Mouse (Mus musculus): ENCODE measurements at regions not wholly inside any gene's neighbourhood (a gene's known extent, or its start where the extent isn't known, plus 50 kb on each side); places are given as distances from the start of the nearest gene placed in this dataset.

GRCm38 (mm10) chr7:58919863-58920262 is 263.9 kb downstream of the Atp10a start:
- Histone ChIP-seq H3K4me3 (ENCODE audit: low read depth, low read length) (no peak overlapping the region), H3K4me2 (ENCODE audit: low read depth) (no peak overlapping the region), H3K9ac (no peak overlapping the region), H3K4me1 (ENCODE audit: insufficient read depth) (no peaks in the 10 kb centered on the region), H3K27ac (ENCODE audit: low read depth, low read length) (no peak overlapping the region), H3K36me3 (ENCODE audit: insufficient read depth) (no peaks in the 10 kb centered on the region), H3K9me3 (ENCODE audit: low read length) (no peaks in the 10 kb centered on the region), H3K27me3 (ENCODE audit: insufficient read depth, low read length) (no peaks in the 10 kb centered on the region)
- WGBS = 47% methylated on average over 1 of the region's 1 CpGs
- ATAC-seq (peak; percentile 42; the same call in 1 of the 2 replicates), DNase-seq (no peak)
- TF ChIP-seq CTCF (IDR thresholded peaks at IDR 0.05; ENCODE audit: low read depth) = no peak

- no peak for TF ChIP-seq CTCF (IDR thresholded peaks at IDR 0.05; ENCODE audit: low read depth)
- Histone ChIP-seq H3K9ac (no peak overlapping the region), H3K4me3 (ENCODE audit: low read depth, low read length) (no peak overlapping the region), H3K27ac (ENCODE audit: low read depth, low read length) (no peak overlapping the region), H3K27me3 (ENCODE audit: insufficient read depth, low read length) (no peaks in the 10 kb centered on the region), H3K9me3 (ENCODE audit: low read length) (no peaks in the 10 kb centered on the region), H3K36me3 (ENCODE audit: insufficient read depth) (no peaks in the 10 kb centered on the region), H3K4me1 (ENCODE audit: insufficient read depth) (no peaks in the 10 kb centered on the region), H3K4me2 (ENCODE audit: low read depth) (no peak overlapping the region)
- DNase-seq (peak; percentile 51), ATAC-seq (peak; percentile 88)
- WGBS = 33% methylated on average over 1 of the region's 1 CpGs
These were observed 264.3 kb downstream of the Atp10a start for GRCm38 (mm10) chr7:58920283-58920682.

GRCm38 (mm10) chr7:58924975-58925374 is 269.0 kb downstream of the Atp10a start:
- no peaks in the 10 kb centered on the region for H3K4me1 ChIP-seq (ENCODE audit: insufficient read depth)
- no peak for TF ChIP-seq CTCF (IDR thresholded peaks at IDR 0.05; ENCODE audit: low read depth)
- H3K4me2 ChIP-seq (ENCODE audit: low read depth) = no peak overlapping the region
- no peak overlapping the region for H3K27ac ChIP-seq (ENCODE audit: low read depth, low read length)
- H3K9me3 ChIP-seq (ENCODE audit: low read length) = no peaks in the 10 kb centered on the region
- H3K9ac ChIP-seq = no peak overlapping the region
- DNase-seq = peak; percentile 32
- ATAC-seq = peak; percentile 71; the same call in 1 of the 2 replicates
- no peak overlapping the region for H3K4me3 ChIP-seq (ENCODE audit: low read depth, low read length)
- H3K36me3 ChIP-seq (ENCODE audit: insufficient read depth) = no peaks in the 10 kb centered on the region
- 71% methylated on average over 1 of the region's 1 CpGs for WGBS
- H3K27me3 ChIP-seq (ENCODE audit: insufficient read depth, low read length) = no peaks in the 10 kb centered on the region

DNA sequence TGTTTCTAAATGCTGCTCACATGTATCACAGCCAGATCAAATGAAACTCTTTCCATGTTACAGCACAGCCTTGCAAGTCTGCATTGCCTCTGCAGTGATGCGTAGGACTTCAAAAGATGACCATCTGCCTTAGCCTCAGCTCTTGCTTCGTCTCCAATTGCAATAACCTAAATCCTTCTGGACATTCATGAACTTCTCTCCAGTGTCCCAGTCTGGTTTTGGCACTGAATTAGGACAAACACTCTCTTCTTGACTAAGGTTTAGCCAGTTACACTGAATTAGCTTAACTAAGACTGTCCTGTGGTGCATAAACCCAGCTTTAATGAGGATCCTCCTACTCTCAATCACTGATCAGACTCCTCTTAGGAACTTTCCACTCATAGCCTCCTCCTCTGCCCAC is 269.4 kb downstream of the Atp10a start:
- WGBS = 88% methylated on average over 2 of the region's 2 CpGs
- no peak overlapping the region for H3K4me2 ChIP-seq (ENCODE audit: low read depth)

DNA sequence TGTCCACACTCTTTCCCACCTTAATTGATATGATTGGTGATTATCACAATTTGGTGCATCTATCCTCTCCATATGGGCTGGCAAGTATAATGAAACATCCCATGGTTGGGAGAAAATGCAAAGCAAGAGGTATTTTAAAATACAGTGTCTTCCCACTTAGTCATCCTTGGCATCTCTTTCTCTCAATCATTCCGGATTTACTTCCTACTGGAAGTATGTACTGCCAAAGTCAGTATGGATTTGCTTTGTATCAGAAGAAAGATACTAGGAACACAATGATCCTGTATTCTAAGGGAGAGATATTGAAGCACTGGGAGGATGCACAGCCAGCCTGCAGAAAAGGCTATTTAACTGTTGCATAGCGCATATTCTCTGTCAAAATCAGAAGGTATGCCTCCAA is 271.1 kb upstream of the Ube3a start:
- WGBS = 80% methylated on average over 2 of the region's 2 CpGs
- no peaks in the 10 kb centered on the region for H3K4me1 ChIP-seq (ENCODE audit: insufficient read depth)
- no peak overlapping the region for H3K9ac ChIP-seq
- DNase-seq = no peak
- H3K36me3 ChIP-seq (ENCODE audit: insufficient read depth) = no peaks in the 10 kb centered on the region
- TF ChIP-seq CTCF (IDR thresholded peaks at IDR 0.05; ENCODE audit: low read depth) = no peak
- H3K27me3 ChIP-seq (ENCODE audit: insufficient read depth, low read length) = no peaks in the 10 kb centered on the region
- H3K27ac ChIP-seq (ENCODE audit: low read depth, low read length) = no peak overlapping the region
- no peak overlapping the region for H3K4me2 ChIP-seq (ENCODE audit: low read depth)
- ATAC-seq = no peak
- H3K4me3 ChIP-seq (ENCODE audit: low read depth, low read length) = no peak overlapping the region
- no peaks in the 10 kb centered on the region for H3K9me3 ChIP-seq (ENCODE audit: low read length)

More for the DNA sequence above, 269.4 kb downstream of the Atp10a start:
- H3K9me3 ChIP-seq (ENCODE audit: low read length) = no peaks in the 10 kb centered on the region
- H3K4me1 ChIP-seq (ENCODE audit: insufficient read depth) = no peaks in the 10 kb centered on the region
- H3K36me3 ChIP-seq (ENCODE audit: insufficient read depth) = no peaks in the 10 kb centered on the region
- no peak overlapping the region for H3K4me3 ChIP-seq (ENCODE audit: low read depth, low read length)
- DNase-seq (no peak), ATAC-seq (0 out of 2 replicates have a peak, but pooled peaks have one; percentile 8)
- TF ChIP-seq CTCF (IDR thresholded peaks at IDR 0.05; ENCODE audit: low read depth) = no peak
- H3K27ac ChIP-seq (ENCODE audit: low read depth, low read length) = no peak overlapping the region
- no peaks in the 10 kb centered on the region for H3K27me3 ChIP-seq (ENCODE audit: insufficient read depth, low read length)
- no peak overlapping the region for H3K9ac ChIP-seq

DNA sequence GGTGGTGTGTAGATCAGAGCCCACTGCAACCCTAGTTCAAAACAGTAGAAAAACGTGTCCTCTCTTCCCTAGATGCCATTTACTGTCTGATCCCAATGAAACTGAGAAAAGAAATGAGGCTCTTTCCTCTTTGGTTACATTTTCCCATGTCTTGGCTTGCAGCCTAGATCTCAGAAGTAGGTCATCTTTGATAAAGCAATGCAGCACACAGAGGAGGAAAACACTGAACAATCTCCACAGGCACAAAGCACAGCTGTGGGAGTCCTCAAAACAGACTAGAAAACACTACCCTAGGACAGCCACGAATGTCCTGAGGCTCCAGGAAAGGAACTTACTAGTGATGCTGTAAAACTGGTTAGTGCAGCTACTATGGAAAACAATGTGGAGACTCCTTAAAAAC is 221.4 kb upstream of the Ube3a start:
- DNase-seq = peak; percentile 1
- TF ChIP-seq CTCF (IDR thresholded peaks at IDR 0.05; ENCODE audit: low read depth) = no peak
- H3K4me1 ChIP-seq (ENCODE audit: insufficient read depth) = no peaks in the 10 kb centered on the region
- no peaks in the 10 kb centered on the region for H3K27me3 ChIP-seq (ENCODE audit: insufficient read depth, low read length)
- H3K4me3 ChIP-seq (ENCODE audit: low read depth, low read length) = no peak overlapping the region
- 53% methylated on average over 2 of the region's 2 CpGs for WGBS
- no peak overlapping the region for H3K27ac ChIP-seq (ENCODE audit: low read depth, low read length)
- H3K9me3 ChIP-seq (ENCODE audit: low read length) = no peaks in the 10 kb centered on the region
- no peak for ATAC-seq
- no peak overlapping the region for H3K4me2 ChIP-seq (ENCODE audit: low read depth)
- no peaks in the 10 kb centered on the region for H3K36me3 ChIP-seq (ENCODE audit: insufficient read depth)
- no peak overlapping the region for H3K9ac ChIP-seq

DNA sequence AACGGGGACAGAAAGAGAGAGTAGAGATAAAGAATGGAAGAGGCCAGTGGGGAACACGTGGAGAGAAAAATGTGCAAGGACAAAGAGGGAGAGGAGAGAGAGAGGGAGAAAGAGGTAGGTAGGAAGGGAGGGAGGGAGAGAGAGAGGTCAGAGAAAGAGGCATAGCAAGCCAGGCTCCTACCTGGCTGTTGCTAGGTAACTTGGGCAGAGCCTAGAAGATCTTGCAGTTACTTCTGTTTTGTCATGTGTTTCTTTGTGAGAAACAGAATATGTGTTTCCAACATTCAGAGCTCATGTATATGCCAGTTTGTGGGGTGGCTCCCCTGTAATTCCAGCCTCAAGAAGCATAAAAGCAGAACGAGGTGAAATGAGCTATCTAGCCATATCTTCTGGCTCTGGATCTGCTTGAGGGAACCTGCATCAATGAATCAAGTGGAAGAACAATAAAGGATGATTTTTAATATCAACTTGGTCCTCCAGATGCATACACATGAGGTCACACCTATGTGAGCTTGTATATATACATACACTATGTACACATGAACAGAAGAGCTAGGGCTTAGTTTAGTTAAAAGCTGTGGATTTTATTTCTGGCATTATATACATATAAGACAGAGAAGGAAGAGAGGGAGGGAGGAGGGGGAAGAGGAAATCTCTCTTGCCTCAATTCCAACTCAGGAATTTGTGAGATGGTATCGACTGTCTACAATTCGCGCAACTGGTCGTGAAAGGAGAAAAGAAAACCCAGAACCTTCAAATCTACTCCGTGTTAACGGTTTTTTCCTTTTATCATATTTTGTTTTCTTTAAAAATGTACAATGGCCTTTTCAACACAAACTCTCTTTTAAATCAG is 214.9 kb upstream of the Ube3a start:
- H3K27ac ChIP-seq (ENCODE audit: low read depth, low read length) = no peak overlapping the region
- DNase-seq = no peak

More for the DNA sequence above, 214.9 kb upstream of the Ube3a start:
- ATAC-seq = no peak
- Histone ChIP-seq H3K9ac (no peak overlapping the region), H3K4me2 (ENCODE audit: low read depth) (no peak overlapping the region), H3K27me3 (ENCODE audit: insufficient read depth, low read length) (no peaks in the 10 kb centered on the region), H3K4me3 (ENCODE audit: low read depth, low read length) (no peak overlapping the region), H3K9me3 (ENCODE audit: low read length) (no peaks in the 10 kb centered on the region), H3K4me1 (ENCODE audit: insufficient read depth) (no peaks in the 10 kb centered on the region), H3K36me3 (ENCODE audit: insufficient read depth) (no peaks in the 10 kb centered on the region)
- WGBS = 76% methylated on average over 9 of the region's 9 CpGs
- TF ChIP-seq CTCF (IDR thresholded peaks at IDR 0.05; ENCODE audit: low read depth) = no peak
